Mouse (Mus musculus): Measurements from ENCODE around the gene Alkbh2.

Gene Alkbh2

GRCm38 (mm10) chr5:114146028-114146888 is 18.2 kb upstream of the Alkbh2 start, which contains the start of gene Acacb:
Gene Acacb (plus strand): TSS chr5:114146535.
- DNase-seq (ENCODE audit: low read depth, low spot score), result no peak

DNA sequence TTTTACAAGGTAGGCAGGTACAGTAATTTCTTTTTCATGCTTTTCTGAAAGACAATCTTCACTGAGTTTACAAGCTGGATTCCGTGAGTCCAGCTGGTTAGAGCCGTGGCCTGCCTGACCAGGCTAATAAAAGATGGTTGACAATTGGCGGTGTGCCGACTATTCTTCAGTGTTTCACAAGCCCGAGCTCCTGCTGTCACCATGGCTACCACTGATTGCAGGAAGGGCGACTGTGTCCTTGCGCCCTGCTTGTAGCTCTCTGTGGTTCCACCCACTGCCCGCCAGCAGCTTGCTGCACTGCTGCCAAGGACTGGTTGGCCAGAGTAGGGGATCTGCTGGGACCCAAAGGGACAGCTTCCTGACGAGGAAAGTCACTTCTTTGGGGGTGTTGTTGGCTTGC is 11.2 kb upstream of the Alkbh2 start:
- DNase-seq (ENCODE audit: low read depth, low spot score), result peak; percentile 72

- DNase-seq (ENCODE audit: low read depth, low spot score), result no peak
These were observed 10.5 kb upstream of the Alkbh2 start for GRCm38 (mm10) chr5:114138277-114139164.

DNA sequence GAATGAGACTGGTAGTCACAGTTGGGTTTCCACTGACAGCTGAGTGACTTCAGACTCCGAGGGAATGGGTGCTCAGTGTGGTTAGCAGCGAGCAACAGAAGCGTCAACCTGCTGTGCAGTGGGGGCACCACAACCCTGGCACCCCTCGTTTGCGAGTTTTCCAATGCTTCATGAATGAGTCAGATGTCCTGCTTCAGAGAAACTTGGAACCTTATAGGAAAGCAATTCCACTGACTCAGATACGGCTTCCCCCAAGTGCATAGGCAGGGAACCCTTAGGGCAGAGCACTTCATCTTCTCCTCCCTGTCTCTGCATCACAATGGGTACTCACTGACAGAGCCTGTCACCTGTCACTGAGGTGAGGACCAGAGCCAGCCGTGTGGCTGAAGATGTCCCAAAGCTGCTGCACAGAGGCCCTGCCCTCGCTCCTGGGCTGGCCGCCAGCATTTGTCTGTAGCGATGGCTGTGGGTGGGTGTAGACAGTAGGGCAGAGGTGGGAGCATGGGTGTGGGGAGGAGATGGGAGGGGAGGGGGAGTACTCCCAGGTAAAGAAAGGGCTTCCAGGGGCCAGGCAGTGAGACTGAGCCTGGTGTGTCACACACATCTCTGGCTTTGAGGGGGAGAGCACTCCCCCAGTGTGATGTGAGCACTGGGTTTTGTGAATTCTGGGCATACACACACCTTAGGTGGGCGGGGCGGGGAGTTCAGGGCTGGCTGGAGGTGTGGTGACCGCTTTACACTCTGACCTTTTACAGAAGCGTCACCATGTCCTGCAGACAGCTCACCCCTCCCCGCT is 9.7 kb upstream of the Alkbh2 start:
- no peak for DNase-seq (ENCODE audit: low read depth, low spot score)

DNA sequence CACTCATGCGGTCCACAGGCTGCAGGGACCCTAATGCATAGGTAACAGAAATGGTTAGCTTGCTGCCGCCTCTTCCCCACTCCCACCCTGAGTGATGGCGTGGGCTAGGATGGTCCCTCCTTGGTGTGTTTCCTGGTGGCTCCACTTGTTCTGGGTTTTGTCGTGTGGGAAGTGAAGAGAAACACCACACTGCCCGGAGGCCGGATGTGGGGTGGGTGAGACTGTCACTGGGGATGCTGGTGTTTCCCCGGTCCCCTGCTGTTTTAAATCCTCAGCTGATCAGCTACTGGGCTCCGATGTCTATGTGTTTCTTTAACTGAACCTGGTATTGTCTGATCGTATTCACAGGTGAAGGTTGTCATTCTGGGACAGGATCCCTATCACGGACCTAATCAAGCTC is 7.5 kb upstream of the Alkbh2 start:
- DNase-seq (ENCODE audit: low read depth, low spot score), result no peak

GRCm38 (mm10) chr5:114134091-114134534 is 6.1 kb upstream of the Alkbh2 start:
- no peak for DNase-seq (ENCODE audit: low read depth, low spot score)

DNA sequence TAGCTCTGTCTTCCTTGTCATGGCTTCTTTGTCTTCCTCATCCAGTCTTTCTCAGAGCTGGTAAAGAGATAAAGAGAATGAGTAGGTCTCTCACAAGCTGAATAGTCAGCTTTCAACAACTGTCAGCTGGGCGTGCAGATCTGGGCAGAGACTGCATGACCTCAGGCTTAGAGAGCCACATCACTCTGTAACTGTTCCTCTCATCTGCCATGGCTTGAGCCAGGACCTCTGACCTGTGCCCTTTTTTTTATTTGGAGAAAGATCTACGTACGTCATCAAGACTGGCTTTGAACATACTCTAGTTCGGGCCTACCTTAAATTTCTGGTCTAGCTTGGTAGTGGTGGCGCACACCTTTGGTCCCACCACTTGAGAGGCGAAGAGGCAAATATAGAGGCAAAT is 4.8 kb upstream of the Alkbh2 start:
- DNase-seq (ENCODE audit: low read depth, low spot score), result no peak

DNA sequence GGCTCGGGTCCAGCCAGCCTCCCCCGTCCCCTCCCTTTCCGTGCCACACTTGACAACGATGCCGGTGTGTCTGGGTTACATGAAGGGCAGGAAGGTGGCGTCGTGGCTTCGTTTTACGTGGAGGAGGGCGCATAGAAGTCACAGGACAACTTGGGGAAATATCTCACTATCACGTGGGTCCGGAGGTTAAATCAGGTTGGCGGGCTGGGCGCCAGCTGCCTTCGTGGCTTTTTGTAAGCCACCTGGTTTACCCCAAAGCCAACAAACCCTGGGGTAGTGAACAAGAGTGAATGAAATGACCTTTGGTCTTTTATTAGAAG is 3.5 kb upstream of the Alkbh2 start:
- no peak for DNase-seq (ENCODE audit: low read depth, low spot score)

GRCm38 (mm10) chr5:114130698-114131520 is 2.9 kb upstream of the Alkbh2 start:
- peak; percentile 82 for DNase-seq (ENCODE audit: low read depth, low spot score)

DNA sequence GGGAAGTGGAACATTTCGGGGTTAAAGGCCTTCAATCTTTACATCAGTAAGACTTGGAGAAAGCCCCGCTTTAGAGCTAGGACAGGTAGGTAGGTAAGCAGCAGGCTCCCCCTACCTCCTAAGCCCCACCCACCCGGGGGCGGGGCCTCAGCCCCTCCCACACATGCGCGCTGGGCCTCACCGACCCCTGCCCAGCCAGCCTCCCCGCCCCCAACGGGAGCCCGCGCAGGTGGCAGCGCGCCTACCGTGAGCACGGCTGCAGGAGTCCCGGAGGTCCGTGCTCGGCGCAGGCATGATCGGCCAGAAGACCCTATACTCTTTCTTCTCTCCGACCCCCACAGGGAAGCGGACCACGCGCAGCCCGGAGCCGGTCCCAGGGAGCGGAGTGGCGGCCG is 2.2 kb upstream of the Alkbh2 start, which contains the start of gene Ung:
Gene Ung, plus strand, starts transcription at position 176 of the 395 bp plus-strand sequence.
- DNase-seq (ENCODE audit: low read depth, low spot score), result no peak

DNA sequence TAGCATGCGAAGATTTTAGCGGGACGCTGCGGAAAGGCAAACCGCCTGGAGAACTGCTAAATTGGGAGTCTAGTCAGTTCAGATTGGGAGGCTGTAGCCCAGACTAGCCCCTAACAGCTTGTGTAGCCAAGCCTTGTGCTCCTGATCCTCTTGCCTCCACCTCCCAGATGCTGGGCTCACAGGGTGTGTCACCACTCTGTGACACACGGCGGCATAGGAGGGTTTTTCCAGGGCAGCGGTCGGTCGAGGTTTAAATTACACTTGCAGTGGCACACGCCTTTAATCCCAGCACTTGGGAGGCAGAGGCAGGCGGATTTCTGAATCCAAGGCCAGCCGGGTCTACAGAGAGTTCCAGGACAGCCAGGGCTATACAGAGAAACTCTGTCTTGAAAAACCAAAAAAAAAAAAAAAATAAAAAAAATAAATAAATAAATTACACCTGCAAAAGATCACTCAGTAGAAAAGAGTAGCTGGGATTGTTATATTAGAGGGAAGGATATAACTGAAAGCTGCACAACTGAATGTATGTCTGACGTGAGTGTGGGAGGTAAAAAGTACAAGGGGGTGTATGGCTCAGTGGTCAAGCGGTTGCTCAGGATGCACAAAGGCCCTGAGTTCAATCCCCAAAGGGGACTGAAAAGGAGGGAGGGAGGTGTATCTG is 1.7 kb upstream of the Alkbh2 start:
- DNase-seq (ENCODE audit: low read depth, low spot score), result no peak

- DNase-seq (ENCODE audit: low read depth, low spot score), result no peak
These were observed 1.3 kb downstream of the Alkbh2 start for GRCm38 (mm10) chr5:114126499-114127244.

DNA sequence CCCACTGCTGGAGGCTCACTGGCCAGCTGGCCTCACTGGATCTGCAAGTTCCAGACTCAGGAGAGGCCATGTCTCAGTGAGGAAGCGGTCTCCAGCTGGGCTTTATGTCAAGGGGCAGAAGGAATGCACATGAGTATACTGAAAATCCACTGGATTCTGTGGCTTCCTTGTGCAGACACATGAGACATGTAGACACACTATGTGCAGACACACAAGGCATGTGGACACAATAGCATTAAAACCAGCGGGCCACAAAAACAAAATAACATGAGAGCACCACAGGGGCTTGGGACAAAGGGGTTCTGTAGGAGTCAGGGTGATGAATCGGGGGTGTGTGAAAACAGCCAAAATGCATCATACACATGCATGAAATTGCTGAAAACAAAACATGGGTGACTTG is 2.0 kb downstream of the Alkbh2 start:
- DNase-seq (ENCODE audit: low read depth, low spot score), result no peak

- DNase-seq (ENCODE audit: low read depth, low spot score), result no peak
These were observed 8.2 kb downstream of the Alkbh2 start for GRCm38 (mm10) chr5:114119806-114120205.

GRCm38 (mm10) chr5:114116586-114116985 is 11.4 kb downstream of the Alkbh2 start:
- DNase-seq (ENCODE audit: low read depth, low spot score), result no peak

DNA sequence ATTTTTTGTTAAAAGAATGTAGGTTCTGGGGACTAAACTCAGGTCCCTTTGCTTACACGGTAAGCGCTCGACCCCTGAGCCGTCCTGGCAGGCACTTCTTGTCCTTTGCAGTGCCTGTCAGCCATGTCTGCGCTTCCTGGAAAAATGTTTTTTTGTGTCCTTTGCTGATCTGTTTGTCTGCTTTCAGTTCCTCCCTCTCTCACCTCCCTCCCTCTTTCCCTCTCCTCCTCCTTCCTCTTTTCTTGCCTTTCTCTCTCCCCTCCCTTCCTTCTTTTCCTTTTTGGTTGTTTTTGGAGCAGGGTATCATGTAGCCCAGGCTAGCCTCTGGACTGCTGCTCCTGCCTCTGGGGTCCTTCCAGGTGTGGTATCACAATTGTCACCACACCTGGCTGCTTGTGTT is 13.0 kb downstream of the Alkbh2 start:
- no peak for DNase-seq (ENCODE audit: low read depth, low spot score)

DNA sequence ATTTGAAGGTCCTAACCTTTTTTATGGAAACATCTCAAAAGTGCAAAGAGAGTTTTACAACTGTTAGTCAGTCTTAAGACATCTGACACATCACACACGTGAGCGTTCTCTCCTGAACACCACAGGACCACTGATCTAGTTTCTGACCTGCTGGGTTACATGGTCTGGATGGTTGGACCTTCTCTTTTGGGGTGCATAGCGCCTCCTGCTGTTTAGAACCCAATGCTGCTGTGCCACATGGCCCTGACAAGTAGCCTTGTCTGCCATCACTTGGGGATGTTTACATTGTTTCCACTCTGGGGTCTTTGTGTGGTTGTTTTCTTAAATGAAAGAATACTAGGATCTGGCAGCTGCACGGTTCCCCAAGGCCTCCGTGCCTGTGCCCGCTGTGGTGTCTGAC is 14.7 kb downstream of the Alkbh2 start:
- DNase-seq (ENCODE audit: low read depth, low spot score), result no peak

DNA sequence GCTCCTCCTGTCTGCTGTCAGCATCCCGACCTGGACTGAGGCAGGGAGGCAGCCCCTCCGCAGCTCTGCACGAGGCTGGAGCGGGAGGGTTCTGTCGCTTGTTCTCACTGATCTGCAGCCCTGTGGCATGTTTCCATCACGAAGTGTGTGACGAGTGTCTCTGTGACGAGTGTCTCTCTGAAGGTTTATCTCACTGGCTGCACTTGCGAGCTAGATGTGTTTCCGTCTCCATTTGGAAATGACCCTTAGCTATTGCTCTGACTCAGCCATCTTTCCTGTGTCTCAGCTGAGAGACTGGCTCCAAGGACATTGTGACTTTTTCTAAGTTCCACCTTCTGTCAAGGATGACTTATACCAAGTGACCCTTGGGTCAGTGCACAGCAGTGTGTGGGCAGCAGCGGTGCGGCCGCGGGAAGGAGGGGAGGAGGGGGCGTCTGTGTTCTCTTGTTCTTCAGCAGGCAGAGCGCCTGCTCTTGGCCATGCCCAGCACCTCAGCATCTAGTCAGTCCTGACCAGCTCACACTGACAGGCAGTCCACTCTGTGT is 21.6 kb downstream of the Alkbh2 start:
- no peak for DNase-seq (ENCODE audit: low read depth, low spot score)

DNA sequence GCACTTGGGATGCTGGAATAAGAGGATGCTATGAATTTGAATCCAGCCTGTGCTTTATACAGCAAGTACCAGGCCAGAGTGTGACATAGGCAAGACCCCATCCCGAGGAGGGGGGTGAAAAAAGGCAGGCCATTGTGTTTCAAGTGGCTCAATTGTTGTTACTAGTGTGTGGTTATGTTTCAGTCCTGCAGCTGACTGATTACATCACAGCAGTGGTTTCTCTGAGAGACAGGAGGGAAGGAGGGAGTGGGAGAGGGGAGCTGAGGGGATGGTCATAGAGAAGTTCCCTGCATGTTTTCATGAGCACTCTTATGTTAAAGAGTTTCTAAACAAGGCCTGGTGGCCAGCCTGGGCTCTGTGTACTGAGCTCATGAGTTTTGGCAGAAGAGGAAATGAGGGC is 25.2 kb downstream of the Alkbh2 start:
- DNase-seq (ENCODE audit: low read depth, low spot score), result no peak
